Mouse (Mus musculus) midbrain, embryonic 15.5 days (tissue): ENCODE measurements around the gene Slc35c2. TPM values are rescaled to one million over a fixed set of nuclear protein-coding genes. Genes with fewer than 3 reads are reported as not detected.

Experiments used
- ATAC-seq: fragments of 200-750 bp; cut with Nextera tagmentation; replicated peaks from 2 replicates; pipeline ENCODE4 v1.8.0; 2017; ENCODE audit warnings: moderate TSS enrichment
- H3K27ac ChIP-seq: fragments of 300-500 bp; sonication (generic); 2 replicates; pipeline ENCODE4 v1.5.1; 2015; ENCODE audit warnings: mild to moderate bottlenecking, inconsistent platforms
- H3K27me3 ChIP-seq: fragments of 300-500 bp; sonication (generic); replicated peaks from 2 replicates; pipeline ENCODE4 v1.6.1; 2015; ENCODE audit warnings: inconsistent platforms
- H3K36me3 ChIP-seq: fragments of 300-500 bp; sonication (generic); replicated peaks from 2 replicates; pipeline ENCODE4 v1.6.1; 2015; ENCODE audit warnings: inconsistent platforms
- H3K4me1 ChIP-seq: fragments of 300-500 bp; sonication (generic); 2 replicates; pipeline ENCODE4 v1.6.1; 2015; ENCODE audit warnings: inconsistent platforms
- H3K4me2 ChIP-seq: fragments of 300-500 bp; sonication (generic); 2 replicates; pipeline ENCODE4 v1.6.1; 2015; ENCODE audit warnings: inconsistent platforms, mild to moderate bottlenecking, moderate library complexity
- H3K4me3 ChIP-seq: fragments of 300-500 bp; sonication (generic); 2 replicates; pipeline ENCODE4 v1.5.1; 2015; ENCODE audit warnings: mild to moderate bottlenecking, inconsistent platforms
- H3K9ac ChIP-seq: fragments of 300-500 bp; sonication (generic); 2 replicates; pipeline ENCODE4 v1.6.1; 2015; ENCODE audit warnings: mild to moderate bottlenecking, inconsistent platforms
- H3K9me3 ChIP-seq: fragments of 300-500 bp; sonication (generic); 2 replicates; pipeline ENCODE4 v1.6.1; 2016; ENCODE audit warnings: inconsistent platforms
- whole genome bisulfite sequencing: fragments of 180-500 bp; shearing (Covaris S2); methylation state at CpG from one replicate; pipeline ENCODE4 v1.1.7; 2015; ENCODE audit warnings: mixed read lengths; 5-methylcytosine and 5-hydroxymethylcytosine counted together
- polyA plus RNA-seq: library from polyadenylated mRNA; unstranded; fragments of >200 nt; fragmentation: Nextera tagmentation; extraction: Ambion mirVana; gene quantifications from 2 replicates; pipeline ENCODE4 v1.2.1, GENCODE M21; 2015

The Slc35c2 gene
- 72.8 and 74.1 TPM in 2 replicates for polyA plus RNA-seq

DNA sequence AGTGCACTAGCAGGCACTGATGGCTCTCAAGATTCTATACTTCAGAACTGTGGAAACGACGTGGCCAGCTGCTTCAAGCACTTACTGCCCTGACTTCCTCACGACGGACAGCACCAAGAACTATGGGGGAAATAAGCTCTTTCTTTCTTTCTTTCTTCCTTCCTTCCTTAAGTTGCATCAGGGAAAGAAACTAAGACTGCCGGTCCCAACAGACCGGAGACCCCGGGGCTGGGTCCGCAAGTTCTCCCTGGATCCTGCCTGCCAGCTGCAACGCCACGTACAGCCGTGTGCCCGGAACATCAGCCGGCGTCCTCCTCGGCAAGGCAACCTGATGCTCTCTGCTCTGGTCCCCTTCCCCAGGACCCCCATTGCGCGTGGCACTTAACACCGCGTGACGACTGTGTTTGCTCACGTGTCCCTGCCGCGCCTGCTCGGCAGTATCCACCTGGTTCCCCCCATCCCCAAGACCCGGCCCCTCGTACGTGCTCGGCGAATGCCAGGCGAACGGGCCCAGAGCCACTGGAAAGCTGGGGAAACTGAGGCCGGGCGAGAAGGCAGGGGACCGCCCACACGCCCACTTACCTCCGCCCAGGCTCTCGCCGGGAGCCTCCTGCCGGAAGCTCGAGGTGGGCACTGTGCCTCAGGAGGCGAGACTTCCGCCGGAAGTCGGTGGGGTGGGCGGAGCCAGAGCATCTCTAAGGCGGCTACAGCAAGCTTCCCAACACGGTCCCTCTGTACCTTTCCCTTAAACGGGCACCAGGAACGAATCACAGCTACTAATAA, at the start of gene Slc35c2:
TSS of gene Slc35c2 (minus strand) at position 668 of the 783 bp plus-strand sequence.
- WGBS, result under 1% methylated on average over 49 of the region's 49 CpGs
- peak within 1 kb of the TSS; percentile 91 for H3K4me3 ChIP-seq
- peaks cover 21% of the 10 kb centered on the region; the same call in 1 of the 2 replicates for H3K36me3 ChIP-seq
- H3K4me1 ChIP-seq, result peaks cover 36% of the 10 kb centered on the region
- peak within 1 kb of the TSS; percentile 80 for H3K9ac ChIP-seq
- H3K9me3 ChIP-seq, result no peaks in the 10 kb centered on the region
- H3K27me3 ChIP-seq, result no peaks in the 10 kb centered on the region
- peak within 1 kb of the TSS; percentile 96 for H3K4me2 ChIP-seq
- peak within 1 kb of the TSS; percentile 86 for H3K27ac ChIP-seq
- peak; percentile 94 for ATAC-seq

DNA sequence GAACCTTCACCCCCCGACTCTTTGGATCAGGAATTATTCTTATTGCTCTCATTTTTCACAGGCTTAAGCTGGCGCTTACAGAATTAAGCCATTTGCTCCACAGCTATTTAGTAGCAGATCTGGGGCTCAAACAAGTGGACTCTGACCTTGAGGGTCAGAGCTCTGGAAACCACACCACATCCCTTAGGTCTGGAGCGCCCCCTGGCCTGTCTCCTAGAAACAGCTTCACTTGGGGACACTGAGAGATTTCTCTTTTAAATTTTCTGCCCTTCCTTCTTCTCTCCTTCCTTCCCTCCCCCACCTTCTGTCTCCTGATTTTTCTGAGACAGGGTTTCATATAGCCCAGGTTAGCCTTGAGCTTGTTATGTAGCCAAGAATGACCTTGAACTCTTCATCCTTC, 49.5 kb upstream of the Slc35c2 start:
- H3K9me3 ChIP-seq, result no peaks in the 10 kb centered on the region
- no peak for ATAC-seq
- H3K4me3 ChIP-seq, result no peak overlapping the region
- 7% methylated on average over 3 of the region's 3 CpGs for WGBS
- no peak overlapping the region for H3K4me2 ChIP-seq
- no peaks in the 10 kb centered on the region for H3K36me3 ChIP-seq
- H3K9ac ChIP-seq, result no peak overlapping the region
- H3K4me1 ChIP-seq, result 0 out of 2 replicates have a peak, but pooled peaks cover 5% of the 10 kb centered on the region
- H3K27ac ChIP-seq, result no peak overlapping the region
- H3K27me3 ChIP-seq, result no peaks in the 10 kb centered on the region

DNA sequence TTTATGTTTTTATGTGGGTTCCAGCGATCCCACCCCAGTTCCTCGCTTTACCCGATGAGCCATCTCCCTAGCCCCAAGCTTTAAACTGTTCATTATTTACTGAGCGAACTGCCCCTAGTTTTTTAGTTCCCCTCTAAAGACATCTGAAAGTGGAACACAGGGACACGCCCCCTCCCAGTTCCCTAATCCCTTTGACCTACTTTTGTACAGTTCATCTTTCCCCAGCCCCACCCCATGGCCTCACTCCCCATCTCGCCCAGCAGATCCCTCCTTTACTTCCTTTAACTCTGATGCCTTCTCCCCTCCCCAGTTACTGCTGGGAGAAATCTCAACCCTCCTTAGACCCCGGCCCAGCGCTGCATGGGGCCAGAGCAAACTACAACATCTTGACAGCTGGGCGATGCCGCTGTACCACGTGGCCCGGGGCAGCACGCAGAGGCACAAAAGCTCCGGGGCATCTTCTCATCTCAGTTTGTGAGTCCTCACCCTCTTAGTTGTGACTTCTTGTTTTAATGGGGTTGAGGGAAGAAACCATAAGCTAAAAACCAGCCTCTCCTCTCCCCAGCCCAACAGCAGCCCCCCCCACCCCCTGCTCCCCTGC, 45.0 kb upstream of the Slc35c2 start:
- H3K27me3 ChIP-seq, result no peaks in the 10 kb centered on the region
- no peak for ATAC-seq
- H3K9ac ChIP-seq, result no peak overlapping the region
- H3K4me3 ChIP-seq, result no peak overlapping the region
- H3K4me1 ChIP-seq, result peaks cover 10% of the 10 kb centered on the region
- no peak overlapping the region for H3K4me2 ChIP-seq
- no peaks in the 10 kb centered on the region for H3K36me3 ChIP-seq
- H3K9me3 ChIP-seq, result no peaks in the 10 kb centered on the region
- no peak overlapping the region for H3K27ac ChIP-seq
- WGBS, result 45% methylated on average over 14 of the region's 14 CpGs

DNA sequence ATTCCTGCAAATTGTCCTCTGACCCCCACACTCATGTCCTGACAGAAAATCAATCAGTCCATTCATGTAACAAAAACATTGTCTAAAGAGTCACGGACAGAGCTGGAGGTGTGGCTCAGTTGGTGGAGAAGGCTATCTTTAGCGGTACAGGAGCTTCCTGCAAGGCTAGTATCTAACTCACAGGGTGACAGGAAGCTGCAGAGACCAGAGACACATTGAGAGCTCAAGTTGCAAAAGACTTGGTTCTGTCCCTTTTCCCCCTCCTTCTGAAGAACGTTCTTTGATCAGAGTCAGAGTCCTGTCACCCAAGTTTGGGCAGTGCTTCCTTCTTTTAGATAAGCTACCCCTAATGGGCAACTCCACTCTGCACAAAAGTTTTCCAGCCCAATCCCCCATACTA, 42.0 kb upstream of the Slc35c2 start:
- Histone ChIP-seq H3K4me3 (no peak overlapping the region), H3K27ac (no peak overlapping the region), H3K27me3 (no peaks in the 10 kb centered on the region), H3K9me3 (no peaks in the 10 kb centered on the region), H3K4me2 (no peak overlapping the region), H3K9ac (no peak overlapping the region), H3K4me1 (peaks cover 29% of the 10 kb centered on the region), H3K36me3 (no peaks in the 10 kb centered on the region)
- no peak for ATAC-seq
- WGBS, result 70% methylated on average over 3 of the region's 3 CpGs

DNA sequence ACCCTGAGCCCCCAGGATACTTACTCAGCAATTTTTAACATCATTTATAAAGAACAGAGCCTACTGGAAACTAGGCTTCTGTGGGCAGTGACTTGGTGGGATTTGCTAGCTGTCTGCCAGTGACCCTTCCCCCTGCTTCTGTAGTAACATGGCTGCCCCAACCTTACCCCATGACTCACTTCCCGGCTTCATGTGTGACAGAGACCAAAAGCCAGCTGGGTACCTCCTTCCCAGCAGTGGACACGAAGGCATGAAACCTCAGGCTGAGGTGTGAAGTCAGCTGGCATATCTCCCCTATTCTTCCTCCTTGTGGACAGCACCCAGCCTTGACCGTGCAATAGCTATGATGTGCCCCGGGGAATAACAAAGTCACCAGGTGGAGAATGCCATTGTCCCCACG, 41.1 kb upstream of the Slc35c2 start:
- Histone ChIP-seq H3K4me2 (no peak overlapping the region), H3K9ac (no peak overlapping the region), H3K4me3 (no peak overlapping the region), H3K27me3 (no peaks in the 10 kb centered on the region), H3K36me3 (no peaks in the 10 kb centered on the region), H3K27ac (no peak overlapping the region), H3K4me1 (peaks cover 38% of the 10 kb centered on the region), H3K9me3 (no peaks in the 10 kb centered on the region)
- 83% methylated on average over 5 of the region's 5 CpGs for WGBS
- ATAC-seq, result no peak

DNA sequence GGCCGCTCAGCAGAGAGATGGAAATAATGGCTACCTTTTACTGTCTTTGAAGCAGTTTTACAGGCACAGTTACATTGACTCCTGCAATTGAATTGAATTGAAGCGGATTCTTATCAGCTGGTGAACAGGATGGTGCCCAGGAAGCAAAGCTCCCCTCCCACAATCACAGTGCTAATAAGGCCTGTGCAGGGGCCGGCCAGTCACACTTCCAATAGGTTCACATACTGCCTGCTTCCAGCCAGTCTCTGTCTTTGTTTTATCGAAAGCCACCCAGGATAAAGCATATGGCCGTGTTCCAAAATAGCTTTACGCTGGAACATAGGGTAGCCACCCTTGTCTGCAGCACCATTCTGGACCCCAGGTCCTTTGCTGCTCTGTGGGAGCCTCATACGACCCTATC, 39.7 kb upstream of the Slc35c2 start:
- Histone ChIP-seq H3K4me1 (peaks cover 39% of the 10 kb centered on the region), H3K36me3 (no peaks in the 10 kb centered on the region), H3K27ac (peak overlapping the region; percentile 94), H3K9ac (peak overlapping the region; percentile 67), H3K4me3 (peak overlapping the region; percentile 89), H3K9me3 (no peaks in the 10 kb centered on the region), H3K4me2 (peak overlapping the region; percentile 85), H3K27me3 (no peaks in the 10 kb centered on the region)
- ATAC-seq, result no peak
- WGBS, result 27% methylated on average over 7 of the region's 7 CpGs

DNA sequence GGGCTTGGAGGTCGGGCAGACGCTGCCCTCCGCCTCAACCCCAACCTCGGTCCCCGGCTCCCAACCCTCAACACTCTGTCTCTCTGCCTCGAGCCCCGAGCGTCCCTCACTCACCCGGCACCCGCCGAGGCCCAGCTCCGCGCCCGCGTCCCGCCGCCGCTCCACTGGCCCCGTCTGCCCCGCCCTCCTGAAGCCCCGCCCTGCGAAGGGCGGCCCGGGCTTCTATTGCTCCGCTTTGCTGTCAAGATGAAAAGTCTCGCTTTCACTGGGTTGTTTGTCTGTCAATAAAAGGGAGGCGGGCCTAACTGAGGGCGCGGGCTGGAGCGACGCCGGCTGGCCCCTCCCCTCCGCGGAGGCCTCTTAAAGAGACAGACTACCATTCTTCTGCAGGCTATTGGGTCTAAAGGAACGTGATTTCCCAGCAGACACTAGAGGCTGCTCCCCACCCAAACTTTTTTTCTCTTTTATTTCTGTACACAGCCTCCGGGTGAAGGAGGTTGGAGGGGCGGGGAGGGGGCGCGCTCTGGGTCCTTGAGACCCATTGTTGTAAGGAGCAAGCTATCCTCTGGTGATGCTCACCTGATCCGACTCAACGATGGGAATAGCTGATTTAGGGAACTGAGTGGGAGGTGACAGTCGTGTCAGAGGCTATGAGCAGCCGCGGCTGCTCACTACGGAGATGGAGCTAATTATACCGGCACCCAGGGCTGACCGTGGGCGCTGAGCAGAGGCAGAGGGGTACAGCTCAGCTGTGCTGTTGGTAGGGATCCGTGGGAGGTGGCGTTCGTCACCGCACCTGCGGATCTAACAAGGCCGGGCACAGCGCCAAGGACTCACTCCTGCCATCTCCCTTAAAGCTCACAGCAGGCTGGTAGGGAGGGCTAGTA, 38.9 kb upstream of the Slc35c2 start, which contains the start of gene Elmo2:
TSS of gene Elmo2 (minus strand) at position 176 of the 887 bp plus-strand sequence.
- Histone ChIP-seq H3K9ac (peak within 1 kb of the TSS; percentile 90), H3K27ac (peak within 1 kb of the TSS; percentile 94), H3K4me2 (peak within 1 kb of the TSS; percentile 85), H3K4me1 (peaks cover 47% of the 10 kb centered on the region), H3K27me3 (no peaks in the 10 kb centered on the region), H3K4me3 (peak within 1 kb of the TSS; percentile 89), H3K9me3 (no peaks in the 10 kb centered on the region), H3K36me3 (no peaks in the 10 kb centered on the region)
- under 1% methylated on average over 55 of the region's 55 CpGs for WGBS
- peak; percentile 98 for ATAC-seq

DNA sequence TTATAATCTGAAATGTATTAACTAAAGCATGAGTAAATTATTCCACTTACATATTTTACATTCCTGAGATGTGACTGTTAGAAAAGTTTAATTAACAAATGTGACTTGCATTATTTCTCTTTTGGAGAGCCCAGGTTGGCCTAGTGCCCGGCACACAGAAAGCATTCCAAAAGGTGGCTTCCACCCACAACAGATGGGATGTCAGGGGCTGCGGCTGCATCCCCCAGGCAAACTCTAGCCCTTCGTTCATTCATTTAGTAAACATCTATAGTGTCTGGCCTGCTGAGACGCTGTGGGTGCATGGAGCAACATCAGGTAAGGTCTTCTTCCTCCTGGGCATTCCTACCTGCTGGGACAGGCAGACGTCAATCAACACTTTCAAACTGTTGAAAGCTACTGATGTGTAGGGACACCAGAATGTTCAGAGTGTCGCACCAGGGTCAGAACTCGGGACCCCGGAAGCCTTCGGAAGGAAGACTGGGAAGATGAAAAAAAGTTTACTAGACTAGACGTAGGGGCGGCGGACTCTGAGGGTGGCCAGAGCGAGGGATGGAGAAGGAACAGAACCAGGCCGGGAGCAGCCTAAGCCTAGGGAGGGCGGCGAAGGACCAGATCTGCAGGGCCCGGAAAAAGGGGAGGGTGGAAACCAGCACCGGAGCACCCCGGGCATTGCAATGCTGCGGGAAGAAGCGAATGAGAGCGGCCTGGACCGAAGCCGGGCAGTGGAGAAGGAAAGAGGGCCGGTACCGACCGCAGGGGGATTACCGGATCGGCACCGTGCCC, 38.0 kb upstream of the Slc35c2 start:
- peak overlapping the region; percentile 90 for H3K9ac ChIP-seq
- H3K4me3 ChIP-seq, result peak overlapping the region; percentile 89
- peak overlapping the region; percentile 85 for H3K4me2 ChIP-seq
- ATAC-seq, result peak; percentile 46
- H3K27ac ChIP-seq, result peak overlapping the region; percentile 94
- H3K36me3 ChIP-seq, result no peaks in the 10 kb centered on the region
- WGBS, result under 1% methylated on average over 30 of the region's 30 CpGs
- no peaks in the 10 kb centered on the region for H3K27me3 ChIP-seq
- no peaks in the 10 kb centered on the region for H3K9me3 ChIP-seq
- H3K4me1 ChIP-seq, result peaks cover 54% of the 10 kb centered on the region

DNA sequence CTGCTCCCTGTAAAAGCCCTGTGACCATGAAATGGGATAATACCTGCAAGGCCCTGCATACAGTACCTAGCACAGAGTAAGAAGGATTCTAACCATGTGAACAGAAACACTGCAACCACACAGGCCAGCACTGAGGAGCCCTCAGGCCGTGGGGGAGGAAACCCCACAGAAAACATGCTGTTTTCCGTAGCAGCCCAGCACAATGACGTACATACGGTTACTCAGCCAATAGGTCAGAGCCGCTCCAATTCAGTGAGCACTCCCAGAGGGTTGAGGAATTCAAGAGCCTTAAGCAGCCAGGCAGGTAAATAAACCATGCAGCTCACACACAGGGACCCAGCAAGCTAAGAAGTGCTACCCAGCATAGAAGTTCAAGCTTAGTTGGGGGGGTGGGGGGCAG, 36.3 kb upstream of the Slc35c2 start:
- Histone ChIP-seq H3K4me3 (no peak overlapping the region), H3K9me3 (no peaks in the 10 kb centered on the region), H3K4me1 (peaks cover 69% of the 10 kb centered on the region), H3K36me3 (no peaks in the 10 kb centered on the region), H3K9ac (no peak overlapping the region; the same call in 1 of the 2 replicates), H3K27ac (no peak overlapping the region), H3K4me2 (peak overlapping the region; percentile 85), H3K27me3 (no peaks in the 10 kb centered on the region)
- WGBS, result 46% methylated on average over 5 of the region's 5 CpGs
- no peak for ATAC-seq

DNA sequence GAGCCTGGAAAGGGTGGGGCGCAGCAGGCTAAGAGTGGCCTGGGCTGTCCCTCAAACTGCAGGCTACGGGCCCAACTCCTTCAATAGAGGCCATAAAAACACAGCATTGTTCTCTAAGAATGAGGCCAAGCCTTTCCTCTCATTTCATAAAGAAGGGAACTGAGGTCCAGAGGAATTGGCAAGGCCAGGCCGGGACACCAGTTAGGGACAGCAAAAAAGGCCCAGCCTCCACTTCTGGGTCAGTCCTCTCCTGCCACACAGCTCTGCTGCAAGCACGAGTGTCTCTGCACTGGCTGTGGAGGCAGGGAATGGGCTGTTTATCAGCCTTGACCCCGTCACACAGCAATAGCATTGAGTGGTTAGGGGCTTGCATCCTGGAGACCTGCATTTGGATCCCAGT, 35.8 kb upstream of the Slc35c2 start:
- Histone ChIP-seq H3K4me1 (peaks cover 73% of the 10 kb centered on the region), H3K4me3 (no peak overlapping the region), H3K9me3 (no peaks in the 10 kb centered on the region), H3K4me2 (0 out of 2 replicates have a peak overlapping the region, but pooled peaks have one; percentile 85), H3K36me3 (no peaks in the 10 kb centered on the region), H3K9ac (no peak overlapping the region; the same call in 1 of the 2 replicates), H3K27me3 (no peaks in the 10 kb centered on the region), H3K27ac (no peak overlapping the region)
- ATAC-seq, result no peak
- 65% methylated on average over 5 of the region's 5 CpGs for WGBS

DNA sequence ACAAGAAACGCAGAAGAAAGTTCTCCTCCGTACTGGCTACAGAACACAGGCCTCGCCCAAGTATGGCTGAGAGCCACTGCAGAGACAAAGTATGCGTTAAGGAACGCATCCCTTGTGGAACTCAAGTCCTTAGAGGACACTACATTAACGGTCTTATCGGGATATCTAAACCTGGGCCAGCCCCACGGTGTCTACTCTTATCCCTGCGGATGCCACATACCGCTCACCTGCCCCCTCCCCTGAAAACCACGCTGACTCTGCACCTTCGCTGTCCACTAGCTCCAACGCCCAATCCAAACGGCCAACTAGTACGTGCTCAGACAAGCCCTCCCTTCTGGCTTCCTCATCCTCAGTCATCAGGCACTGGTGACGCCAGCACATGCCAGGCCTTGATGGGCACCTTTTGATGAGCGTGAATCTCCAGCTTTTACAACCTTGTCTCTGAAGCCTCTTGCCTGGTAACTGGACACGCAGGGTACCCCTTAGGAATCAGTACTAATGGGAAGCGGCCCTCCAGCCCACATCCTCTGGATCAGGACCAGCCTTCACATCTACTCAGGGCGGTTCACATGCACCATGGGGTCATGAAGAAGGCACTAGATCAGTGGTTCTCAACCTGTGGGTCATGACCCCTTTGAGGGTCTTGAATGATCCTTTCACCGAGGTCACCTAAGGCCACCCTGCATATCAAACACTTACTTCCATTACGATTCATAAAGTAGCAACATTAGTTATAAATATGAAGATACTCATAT, 34.5 kb upstream of the Slc35c2 start:
- ATAC-seq, result no peak
- no peaks in the 10 kb centered on the region for H3K36me3 ChIP-seq

More for the DNA sequence above, 34.5 kb upstream of the Slc35c2 start:
- H3K9ac ChIP-seq, result no peak overlapping the region
- peaks cover 76% of the 10 kb centered on the region for H3K4me1 ChIP-seq
- H3K4me3 ChIP-seq, result no peak overlapping the region
- no peak overlapping the region for H3K27ac ChIP-seq
- WGBS, result 88% methylated on average over 22 of the region's 22 CpGs
- no peaks in the 10 kb centered on the region for H3K27me3 ChIP-seq
- no peak overlapping the region for H3K4me2 ChIP-seq
- no peaks in the 10 kb centered on the region for H3K9me3 ChIP-seq
